Mouse (Mus musculus) lung, postnatal 0 days (tissue): ENCODE data around the gene Galnt16.

Experiments used
- CTCF ChIP-seq: IDR thresholded peaks from 2 replicates; pipeline ENCODE4 v1.5.1; 2016; ENCODE audit warnings: antibody characterized with exemption, mild to moderate bottlenecking
- EP300 ChIP-seq: IDR thresholded peaks from 2 replicates; pipeline ENCODE4 v1.6.1; 2016; ENCODE audit warnings: antibody characterized with exemption, mild to moderate bottlenecking, control low read depth

GRCm38 (mm10) chr12:80581357-80581756 lies 63.3 kb downstream of the Galnt16 start:
- TF ChIP-seq CTCF, result no peak
- TF ChIP-seq EP300, result no peak
